Mouse (Mus musculus) spleen, adult 2 months (tissue): Measurements from ENCODE around the gene Pfdn4.

Experiments used
- CTCF ChIP-seq: fragments of 200-500 bp; IDR thresholded peaks from 2 replicates; pipeline ENCODE4 v1.5.1; 2011; ENCODE audit warnings: mild to moderate bottlenecking, inconsistent platforms; ENCODE audit not compliant: insufficient read depth, insufficient read length, insufficient replicate concordance; ENCODE audit errors: extremely low read depth
- POLR2A ChIP-seq: fragments of 200-500 bp; IDR thresholded peaks from 2 replicates; pipeline ENCODE4 v1.6.1; 2011; ENCODE audit warnings: low read depth, low read length, inconsistent platforms

DNA sequence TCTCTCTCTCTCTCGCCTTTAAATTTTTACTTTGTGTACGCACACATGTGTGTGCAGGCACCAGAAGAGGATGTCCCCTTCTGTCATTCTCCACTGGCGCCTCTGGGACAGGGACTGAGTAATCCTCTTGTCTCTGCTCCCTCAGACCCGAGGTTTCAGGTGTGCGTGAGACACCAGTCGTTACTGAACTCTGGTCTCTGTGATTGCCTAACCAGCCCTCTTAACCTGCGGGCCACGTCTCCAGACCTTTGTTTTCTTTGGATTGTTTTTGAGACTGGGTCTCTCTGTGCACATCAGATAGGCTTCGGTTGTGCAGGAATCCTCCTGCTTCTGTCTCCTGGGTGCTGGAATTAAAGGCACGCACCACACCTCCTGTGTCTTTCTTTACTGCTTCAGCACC is 37.0 kb upstream of the Pfdn4 start:
- TF ChIP-seq CTCF (no peak), POLR2A (no peak)
